Mouse (Mus musculus) cerebellum, adult 2 months (tissue): ENCODE data around the gene Nkx6-2. TPM values are rescaled to one million over a fixed set of nuclear protein-coding genes. Genes with fewer than 3 reads are reported as not detected.

Experiments
- DNase-seq, 2 experiments: peaks; one replicate each; pipeline ENCODE4 v3.0.0; 2021
- H3K27ac ChIP-seq: fragments of 200-500 bp; 2 replicates; pipeline ENCODE4 v1.5.1; 2012; ENCODE audit warnings: low read length, control low read depth, inconsistent platforms; ENCODE audit not compliant: insufficient read depth
- H3K27me3 ChIP-seq: fragments of 200-500 bp; 2 replicates; pipeline ENCODE4 v1.6.1; 2012; ENCODE audit warnings: inconsistent platforms, mild to moderate bottlenecking, low read length, moderate library complexity; ENCODE audit not compliant: control insufficient read depth, insufficient read depth
- H3K4me1 ChIP-seq: fragments of 200-500 bp; 2 replicates; pipeline ENCODE4 v1.6.1; 2011; ENCODE audit warnings: low read length; ENCODE audit not compliant: control insufficient read depth, insufficient read depth
- H3K4me3 ChIP-seq: fragments of 200-500 bp; replicated peaks from 2 replicates; pipeline ENCODE3; 2011; ENCODE audit warnings: mild to moderate bottlenecking, low read depth, low read length, control low read depth; ENCODE audit not compliant: insufficient read depth
- CTCF ChIP-seq: fragments of 200-500 bp; IDR thresholded peaks from 2 replicates; pipeline ENCODE4 v1.5.1; 2011; ENCODE audit warnings: low read depth, mild to moderate bottlenecking, control low read depth, low read length, moderate library complexity, borderline replicate concordance; ENCODE audit not compliant: insufficient read depth
- POLR2A ChIP-seq: fragments of 200-500 bp; IDR thresholded peaks from 2 replicates; pipeline ENCODE4 v1.6.1; 2011; ENCODE audit warnings: low read length, control low read depth, borderline replicate concordance; ENCODE audit not compliant: insufficient read depth
- WGBS: fragments of 180-500 bp; shearing (Covaris S2); methylation state at CpG from one replicate; pipeline ENCODE4 v1.1.7; 2018; 5-methylcytosine and 5-hydroxymethylcytosine counted together
- polyA plus RNA-seq: library from polyadenylated mRNA; depleted of rRNA; stranded (reverse); fragments of >200 nt; gene quantifications from 2 replicates; pipeline ENCODE4 v1.2.3, GENCODE M21; 2012

The Nkx6-2 gene
- polyA plus RNA-seq, 1 experiment, result 35.9 TPM

GRCm38 (mm10) chr7:139547325-139547724, 35.3 kb downstream of the Nkx6-2 start:
- DNase-seq, result no peak
- no peak for TF ChIP-seq CTCF
- TF ChIP-seq POLR2A, result no peak

GRCm38 (mm10) chr7:139544706-139545625, 37.6 kb downstream of the Nkx6-2 start:
- 62% methylated on average over 12 of the region's 12 CpGs for whole genome bisulfite sequencing
- peak overlapping the region; percentile 78; the same call in 1 of the 2 replicates for H3K27ac ChIP-seq
- no peaks in the 10 kb centered on the region for H3K27me3 ChIP-seq
- no peak for TF ChIP-seq POLR2A
- TF ChIP-seq CTCF, result no peak
- DNase-seq, result peak in 1 of 2 experiments; percentile 34
- H3K4me3 ChIP-seq, result no peak overlapping the region
- H3K4me1 ChIP-seq, result peaks cover 20% of the 10 kb centered on the region; the same call in 1 of the 2 replicates

More at GRCm38 (mm10) chr7:139547325-139547724, 35.3 kb downstream of the Nkx6-2 start:
- Histone ChIP-seq H3K27ac (no peak overlapping the region), H3K4me3 (no peak overlapping the region), H3K4me1 (peaks cover 17% of the 10 kb centered on the region; the same call in 1 of the 2 replicates), H3K27me3 (no peaks in the 10 kb centered on the region)
- 82% methylated on average over 2 of the region's 2 CpGs for WGBS

GRCm38 (mm10) chr7:139541422-139541821, 41.2 kb downstream of the Nkx6-2 start:
- DNase-seq, result peak; percentile 70 to 78
- TF ChIP-seq POLR2A, result no peak
- TF ChIP-seq CTCF, result no peak; the same call in 1 of the 2 replicates
- no peaks in the 10 kb centered on the region for H3K27me3 ChIP-seq

DNA sequence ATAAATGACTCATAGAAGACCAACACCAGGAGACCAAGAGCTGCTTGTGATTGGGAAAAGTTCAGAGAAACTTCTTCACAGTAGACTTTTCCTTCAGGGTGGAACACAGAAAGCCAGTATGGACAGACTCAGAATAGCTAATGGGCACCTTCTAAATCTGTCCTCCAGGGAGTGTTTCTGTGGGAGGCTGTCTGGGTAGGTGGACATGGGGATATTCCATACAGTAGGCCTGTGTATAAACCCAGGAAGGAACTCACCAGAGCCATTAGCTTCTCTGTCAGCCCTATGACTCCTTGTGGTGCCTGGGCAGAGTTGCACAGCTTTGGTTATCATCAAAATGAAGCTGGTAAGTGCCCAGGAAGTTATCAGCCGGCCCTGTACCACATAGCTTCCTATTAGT, 42.0 kb downstream of the Nkx6-2 start:
- Histone ChIP-seq H3K27me3 (no peaks in the 10 kb centered on the region), H3K4me1 (peaks cover 24% of the 10 kb centered on the region), H3K4me3 (no peak overlapping the region), H3K27ac (no peak overlapping the region)
- TF ChIP-seq CTCF (no peak), POLR2A (no peak)
- 78% methylated on average over 1 of the region's 1 CpGs for WGBS
- no peak for DNase-seq

More at GRCm38 (mm10) chr7:139541422-139541821, 41.2 kb downstream of the Nkx6-2 start:
- Histone ChIP-seq H3K27ac (no peak overlapping the region), H3K4me1 (peaks cover 21% of the 10 kb centered on the region), H3K4me3 (no peak overlapping the region)
- WGBS, result 9% methylated on average over 6 of the region's 6 CpGs

DNA sequence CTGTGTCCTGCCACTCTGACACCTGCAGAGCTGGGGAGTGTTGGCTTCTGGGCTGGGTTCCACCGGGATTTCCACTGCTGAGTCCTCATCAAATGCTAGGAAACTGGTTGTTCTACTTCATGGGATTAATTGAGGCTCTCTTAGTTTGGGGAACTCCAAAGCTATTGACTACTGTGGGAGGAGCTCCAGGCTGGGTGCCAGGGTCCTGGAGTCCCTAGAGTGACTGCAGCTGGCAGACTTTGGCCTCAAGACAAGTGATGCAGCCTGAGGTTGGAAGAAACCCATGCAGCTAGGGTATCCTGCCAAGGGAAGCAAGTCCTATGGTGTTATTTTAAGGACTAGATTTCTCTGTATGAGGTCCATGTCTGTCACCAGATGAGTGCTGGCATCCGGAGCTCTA, 44.1 kb downstream of the Nkx6-2 start:
- H3K4me3 ChIP-seq, result no peak overlapping the region
- peaks cover 26% of the 10 kb centered on the region for H3K4me1 ChIP-seq
- no peaks in the 10 kb centered on the region for H3K27me3 ChIP-seq
- WGBS, result 19% methylated on average over 2 of the region's 2 CpGs
- TF ChIP-seq POLR2A (no peak), CTCF (no peak)
- DNase-seq, result peak in 1 of 2 experiments; percentile 51
- no peak overlapping the region for H3K27ac ChIP-seq

DNA sequence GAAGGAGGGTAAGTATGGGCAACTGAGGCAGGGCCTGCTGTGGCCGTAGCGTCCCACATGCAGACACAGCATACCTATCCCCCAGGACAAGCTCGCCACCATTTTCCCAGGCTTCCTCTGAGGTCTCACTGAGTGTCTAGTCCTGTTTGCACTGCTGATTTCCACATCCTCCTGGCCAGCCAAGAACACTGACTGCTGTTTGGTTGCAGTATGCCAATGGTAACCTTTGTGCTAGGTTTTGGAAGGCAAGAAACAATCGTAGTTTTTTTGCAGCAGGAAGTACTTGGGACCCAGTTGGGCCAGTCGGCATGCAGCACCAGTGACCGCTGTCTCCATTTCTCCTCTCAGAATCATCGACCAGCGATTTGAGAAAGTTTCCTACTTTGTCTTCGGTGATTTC, 44.8 kb downstream of the Nkx6-2 start:
- Histone ChIP-seq H3K4me3 (no peak overlapping the region), H3K27ac (no peak overlapping the region), H3K4me1 (peaks cover 26% of the 10 kb centered on the region), H3K27me3 (no peaks in the 10 kb centered on the region)
- no peak for TF ChIP-seq CTCF
- no peak for TF ChIP-seq POLR2A
- no peak for DNase-seq
- 94% methylated on average over 9 of the region's 9 CpGs for WGBS

DNA sequence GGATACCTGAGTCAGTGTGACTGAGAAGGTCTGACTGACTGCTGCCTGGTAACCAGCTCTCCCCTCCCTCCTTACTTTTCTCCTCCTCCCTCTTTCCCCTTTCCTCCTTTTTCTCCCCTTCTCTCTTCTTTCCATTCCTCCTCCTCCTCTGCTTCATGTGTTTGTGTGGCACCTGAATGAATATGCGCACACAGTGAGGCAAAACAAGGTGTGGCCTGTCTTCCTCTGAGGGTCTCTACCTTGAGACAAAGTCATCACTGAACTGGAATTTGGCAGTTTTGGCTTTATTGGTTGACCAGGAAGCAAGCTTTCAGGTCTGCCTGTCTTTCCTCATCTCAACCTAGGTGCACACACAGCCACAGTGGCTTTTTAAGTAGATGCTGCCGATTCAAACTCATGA, 45.8 kb downstream of the Nkx6-2 start:
- Histone ChIP-seq H3K4me3 (no peak overlapping the region), H3K4me1 (peaks cover 20% of the 10 kb centered on the region), H3K27ac (no peak overlapping the region), H3K27me3 (no peaks in the 10 kb centered on the region)
- TF ChIP-seq POLR2A (no peak), CTCF (no peak)
- over 99% methylated on average over 2 of the region's 2 CpGs for WGBS
- DNase-seq, result no peak

DNA sequence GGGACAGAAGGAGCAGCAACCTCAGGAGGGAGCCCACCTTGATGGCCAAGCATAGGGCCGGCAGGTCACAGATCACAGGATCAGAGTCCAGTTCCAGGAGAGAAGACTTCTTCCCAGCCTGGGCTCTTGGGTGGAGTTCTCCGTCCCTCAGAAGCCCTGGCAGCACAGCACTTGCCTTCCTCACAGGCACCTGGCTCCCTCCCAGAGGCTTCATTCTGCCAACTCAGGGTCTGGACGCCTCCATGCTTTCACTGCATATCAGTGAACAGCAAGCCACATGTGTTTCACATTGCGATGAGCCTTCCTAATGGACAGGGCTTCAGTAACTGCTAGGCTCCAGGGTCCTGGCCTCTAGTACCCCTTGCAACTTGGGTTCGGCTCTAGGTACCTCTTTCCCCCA, 46.3 kb downstream of the Nkx6-2 start:
- WGBS, result 25% methylated on average over 5 of the region's 5 CpGs
- DNase-seq, result peak; percentile 55 to 58
- H3K27me3 ChIP-seq, result no peaks in the 10 kb centered on the region

More for the DNA sequence above, 46.3 kb downstream of the Nkx6-2 start:
- TF ChIP-seq CTCF (no peak), POLR2A (no peak)
- no peak overlapping the region for H3K4me3 ChIP-seq
- peaks cover 18% of the 10 kb centered on the region for H3K4me1 ChIP-seq
- no peak overlapping the region for H3K27ac ChIP-seq
